Mouse (Mus musculus): ENCODE data around the gene Smg7. TPM values are rescaled to one million over a fixed set of nuclear protein-coding genes. Genes with fewer than 3 reads are reported as not detected.

Gene Smg7
- polyA plus RNA-seq, 1 experiment from 2014 or later, result 23.1 TPM

GRCm38 (mm10) chr1:152835061-152835460 lies 67.4 kb downstream of the Smg7 start:
- Histone ChIP-seq H3K36me3 (ENCODE audit: insufficient read depth, low read length) (peaks cover 33% of the 10 kb centered on the region; the same call in 1 of the 2 replicates), H3K4me1 (replicated peaks; ENCODE audit: insufficient read depth, low read length) (no peaks in the 10 kb centered on the region), H3K9me3 (replicated peaks; ENCODE audit: low read length) (no peaks in the 10 kb centered on the region), H3K9ac (ENCODE audit: low read depth, low read length) (no peak overlapping the region), H3K4me3 (replicated peaks; ENCODE audit: low read depth, low read length) (no peak overlapping the region), H3K27ac (no peak overlapping the region), H3K27me3 (ENCODE audit: insufficient read depth, low read length) (no peaks in the 10 kb centered on the region), H3K4me2 (ENCODE audit: low read length) (no peak overlapping the region)
- DNase-seq (ENCODE audit: low spot score) (no peak), ATAC-seq (replicated peaks; ENCODE audit: low FRiP score, low read depth) (no peak)
- 96% methylated on average over 3 of the region's 3 CpGs for WGBS
- no peak for TF ChIP-seq CTCF (IDR thresholded peaks at IDR 0.05; ENCODE audit: low read depth)

DNA sequence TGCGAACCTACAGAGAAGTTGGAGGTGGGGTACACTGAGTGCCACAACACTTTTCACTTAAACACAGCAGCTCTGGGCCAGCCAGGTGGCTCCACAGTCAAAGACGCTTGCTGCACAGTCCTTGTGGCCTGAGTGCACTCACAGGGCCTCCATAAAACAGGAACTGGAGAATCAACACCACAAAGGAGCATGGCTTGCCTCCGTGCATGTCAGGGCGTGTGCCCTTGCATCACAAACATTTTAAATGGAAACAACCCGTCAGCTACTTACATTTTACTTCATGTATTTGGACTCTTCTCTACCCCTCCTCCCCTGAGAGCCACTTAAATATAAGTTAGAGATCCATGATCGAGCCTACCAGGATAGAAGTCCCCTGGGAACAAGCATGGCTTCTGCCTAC lies 70.1 kb downstream of the Smg7 start:
- Histone ChIP-seq H3K9me3 (replicated peaks; ENCODE audit: low read length) (no peaks in the 10 kb centered on the region), H3K36me3 (ENCODE audit: insufficient read depth, low read length) (peaks cover 11% of the 10 kb centered on the region; the same call in 1 of the 2 replicates), H3K27ac (no peak overlapping the region), H3K9ac (ENCODE audit: low read depth, low read length) (no peak overlapping the region), H3K4me2 (ENCODE audit: low read length) (no peak overlapping the region), H3K27me3 (ENCODE audit: insufficient read depth, low read length) (no peaks in the 10 kb centered on the region), H3K4me1 (replicated peaks; ENCODE audit: insufficient read depth, low read length) (no peaks in the 10 kb centered on the region), H3K4me3 (replicated peaks; ENCODE audit: low read depth, low read length) (no peak overlapping the region)
- no peak for TF ChIP-seq CTCF (IDR thresholded peaks at IDR 0.05; ENCODE audit: low read depth)
- 86% methylated on average over 6 of the region's 6 CpGs for WGBS
- ATAC-seq (replicated peaks; ENCODE audit: low FRiP score, low read depth) (no peak), DNase-seq (ENCODE audit: low spot score) (no peak)

GRCm38 (mm10) chr1:152831619-152832018 lies 70.8 kb downstream of the Smg7 start:
- no peak for TF ChIP-seq CTCF (IDR thresholded peaks at IDR 0.05; ENCODE audit: low read depth)
- peaks cover 5% of the 10 kb centered on the region; the same call in 1 of the 2 replicates for H3K36me3 ChIP-seq (ENCODE audit: insufficient read depth, low read length)
- no peaks in the 10 kb centered on the region for H3K9me3 ChIP-seq (replicated peaks; ENCODE audit: low read length)
- H3K4me3 ChIP-seq (replicated peaks; ENCODE audit: low read depth, low read length), result no peak overlapping the region
- H3K4me2 ChIP-seq (ENCODE audit: low read length), result no peak overlapping the region
- no peaks in the 10 kb centered on the region for H3K27me3 ChIP-seq (ENCODE audit: insufficient read depth, low read length)
- no peak overlapping the region for H3K27ac ChIP-seq
- DNase-seq (ENCODE audit: low spot score) (no peak), ATAC-seq (replicated peaks; ENCODE audit: low FRiP score, low read depth) (no peak)
- no peaks in the 10 kb centered on the region for H3K4me1 ChIP-seq (replicated peaks; ENCODE audit: insufficient read depth, low read length)
- 71% methylated on average over 5 of the region's 5 CpGs for WGBS
- no peak overlapping the region for H3K9ac ChIP-seq (ENCODE audit: low read depth, low read length)

GRCm38 (mm10) chr1:152831003-152831402 lies 71.4 kb downstream of the Smg7 start:
- Histone ChIP-seq H3K9me3 (replicated peaks; ENCODE audit: low read length) (no peaks in the 10 kb centered on the region), H3K27me3 (ENCODE audit: insufficient read depth, low read length) (no peaks in the 10 kb centered on the region), H3K27ac (no peak overlapping the region), H3K4me2 (ENCODE audit: low read length) (no peak overlapping the region), H3K36me3 (ENCODE audit: insufficient read depth, low read length) (peaks cover 5% of the 10 kb centered on the region; the same call in 1 of the 2 replicates), H3K9ac (ENCODE audit: low read depth, low read length) (no peak overlapping the region), H3K4me3 (replicated peaks; ENCODE audit: low read depth, low read length) (no peak overlapping the region), H3K4me1 (replicated peaks; ENCODE audit: insufficient read depth, low read length) (no peaks in the 10 kb centered on the region)
- 90% methylated on average over 8 of the region's 8 CpGs for WGBS
- DNase-seq (ENCODE audit: low spot score) (no peak), ATAC-seq (replicated peaks; ENCODE audit: low FRiP score, low read depth) (no peak)
- TF ChIP-seq CTCF (IDR thresholded peaks at IDR 0.05; ENCODE audit: low read depth), result no peak

DNA sequence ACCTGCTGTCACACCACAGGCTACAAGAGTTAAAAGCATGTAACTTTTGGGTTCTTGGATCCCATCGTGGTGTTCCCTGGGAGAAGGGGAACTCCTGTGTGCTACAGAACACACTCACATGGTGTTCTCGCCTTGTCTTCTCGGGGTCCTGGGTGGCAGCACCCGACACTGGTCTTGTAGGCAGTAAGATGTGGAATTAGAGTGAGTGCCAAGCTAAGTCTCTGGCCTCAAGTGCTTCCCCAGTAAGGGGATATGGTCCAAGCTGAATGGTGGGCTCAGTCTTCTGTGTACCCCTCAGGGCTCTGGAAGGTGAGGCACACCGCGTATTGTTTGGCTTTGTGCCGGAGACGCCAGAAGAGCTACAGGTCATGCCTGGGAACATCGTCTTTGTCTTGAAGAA lies 72.4 kb downstream of the Smg7 start:
- H3K27me3 ChIP-seq (ENCODE audit: insufficient read depth, low read length), result no peaks in the 10 kb centered on the region
- no peak overlapping the region for H3K4me3 ChIP-seq (replicated peaks; ENCODE audit: low read depth, low read length)
- H3K36me3 ChIP-seq (ENCODE audit: insufficient read depth, low read length), result peaks cover 5% of the 10 kb centered on the region; the same call in 1 of the 2 replicates
- ATAC-seq (replicated peaks; ENCODE audit: low FRiP score, low read depth) (no peak), DNase-seq (ENCODE audit: low spot score) (no peak)
- no peaks in the 10 kb centered on the region for H3K4me1 ChIP-seq (replicated peaks; ENCODE audit: insufficient read depth, low read length)
- no peak overlapping the region for H3K4me2 ChIP-seq (ENCODE audit: low read length)
- TF ChIP-seq CTCF (IDR thresholded peaks at IDR 0.05; ENCODE audit: low read depth), result no peak
- 95% methylated on average over 9 of the region's 9 CpGs for WGBS
- no peak overlapping the region for H3K9ac ChIP-seq (ENCODE audit: low read depth, low read length)
- H3K27ac ChIP-seq, result no peak overlapping the region
- H3K9me3 ChIP-seq (replicated peaks; ENCODE audit: low read length), result no peaks in the 10 kb centered on the region

- no peak overlapping the region for H3K4me2 ChIP-seq (ENCODE audit: low read length)
- ATAC-seq (replicated peaks; ENCODE audit: low FRiP score, low read depth), result no peak
- no peaks in the 10 kb centered on the region for H3K36me3 ChIP-seq (ENCODE audit: insufficient read depth, low read length)
- H3K27me3 ChIP-seq (ENCODE audit: insufficient read depth, low read length), result no peaks in the 10 kb centered on the region
- H3K4me3 ChIP-seq (replicated peaks; ENCODE audit: low read depth, low read length), result no peak overlapping the region
- H3K27ac ChIP-seq, result no peak overlapping the region
- TF ChIP-seq CTCF (IDR thresholded peaks at IDR 0.05; ENCODE audit: low read depth), result no peak
- no peaks in the 10 kb centered on the region for H3K4me1 ChIP-seq (replicated peaks; ENCODE audit: insufficient read depth, low read length)
- no peaks in the 10 kb centered on the region for H3K9me3 ChIP-seq (replicated peaks; ENCODE audit: low read length)
- DNase-seq (ENCODE audit: low spot score), result peak; percentile 69
- 36% methylated on average over 10 of the region's 10 CpGs for whole genome bisulfite sequencing
- H3K9ac ChIP-seq (ENCODE audit: low read depth, low read length), result no peak overlapping the region
Measured at GRCm38 (mm10) chr1:152828637-152829355, 73.7 kb downstream of the Smg7 start.

All from kidney, postnatal 0 days (tissue).